Mouse (Mus musculus): Measurements from ENCODE around the gene Mdga2.

DNA sequence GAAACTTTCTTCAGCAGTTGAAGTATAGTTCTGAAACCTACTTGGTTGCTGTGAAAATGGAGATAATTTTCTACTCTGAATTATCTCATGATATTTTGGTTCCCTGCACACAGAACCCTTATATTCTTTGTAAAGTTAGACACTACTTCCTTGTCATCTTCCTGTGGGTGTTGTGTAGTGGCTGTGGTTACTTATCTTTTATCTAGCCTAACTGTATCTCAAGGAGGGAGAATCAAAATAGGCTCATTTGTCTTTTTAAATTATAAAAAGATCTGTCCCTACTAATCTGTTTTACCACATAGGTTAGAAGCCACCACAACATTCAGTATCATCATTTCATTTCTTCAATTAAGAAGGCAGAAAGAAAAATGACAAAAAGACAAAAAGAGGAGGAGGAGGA lies 127.9 kb downstream of the Mdga2 start:
- TF ChIP-seq GATA1 (IDR thresholded peaks at IDR 0.05; ENCODE audit: borderline replicate concordance, low read length) (no peak), FLI1 (IDR thresholded peaks at IDR 0.05; ENCODE audit: low read length) (no peak)

All from megakaryocyte, embryonic 14.5 days (primary cell).